Comparison of ENCODE assay signal across 15 mouse cellular contexts in the genomic region with DNA sequence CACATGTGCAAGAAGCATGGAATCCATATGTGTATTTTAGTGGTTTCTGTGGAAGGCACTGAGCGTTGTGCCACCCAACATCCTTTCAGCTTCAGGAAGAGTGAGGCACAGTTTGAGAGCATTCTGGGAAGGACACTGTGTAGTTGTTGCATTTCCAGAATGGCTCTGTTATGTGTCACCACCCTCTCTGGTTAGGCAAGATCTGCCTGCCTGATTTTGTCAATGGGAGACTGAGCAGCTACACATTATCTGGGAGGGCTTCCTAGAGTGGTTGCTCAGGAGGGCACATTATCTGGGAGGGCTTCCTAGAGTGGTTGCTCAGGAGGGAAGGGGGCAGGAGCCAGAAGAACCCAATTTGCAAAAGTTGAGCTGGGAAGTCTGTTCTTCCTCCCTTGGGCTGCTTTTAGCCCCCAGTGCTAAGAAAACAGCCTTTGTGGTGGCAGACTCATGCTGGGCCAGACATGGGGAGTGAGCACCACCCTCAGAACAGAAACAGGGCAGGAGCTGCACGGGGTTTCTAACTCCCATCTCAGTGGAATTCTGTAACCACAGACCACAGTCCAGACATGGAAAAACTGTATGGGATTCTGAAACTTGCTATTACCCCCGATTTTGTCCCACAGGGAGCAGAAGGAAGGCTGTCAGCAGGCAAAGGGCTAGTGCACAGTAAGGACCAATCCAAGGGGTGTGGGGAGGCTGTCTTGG.
"Had no signal": no experiment of that assay in that cellular context is flagged by ENCODE, and none has a peak within 500 bp of the region (broad histone marks: within the 10 kb centered on the region; RNA-seq: fewer than 3 reads in every experiment).

No protein-coding gene starts in this region.

- H3K9ac ChIP-seq: limb, embryonic 12.5 days; liver, embryonic 13.5 days; liver, postnatal 0 days; lung, embryonic 15.5 days; midbrain, embryonic 15.5 days; neural tube, embryonic 13.5 days; stomach, embryonic 15.5 days had no signal

- H3K27me3 ChIP-seq: limb, embryonic 12.5 days; liver, embryonic 13.5 days; lung, embryonic 15.5 days; midbrain, embryonic 15.5 days; neural tube, embryonic 13.5 days; stomach, embryonic 15.5 days had no signal

- H3K9me3 ChIP-seq: limb, embryonic 12.5 days; liver, embryonic 13.5 days; lung, embryonic 15.5 days; midbrain, embryonic 15.5 days; neural tube, embryonic 13.5 days; stomach, embryonic 15.5 days had no signal

- ATAC-seq: liver, postnatal 0 days; midbrain, embryonic 15.5 days had no signal

- H3K4me2 ChIP-seq: limb, embryonic 12.5 days; liver, embryonic 13.5 days; lung, embryonic 15.5 days; midbrain, embryonic 11.5 days; midbrain, embryonic 15.5 days; neural tube, embryonic 13.5 days; stomach, embryonic 15.5 days had no signal

- H3K4me1 ChIP-seq: limb, embryonic 12.5 days; liver, embryonic 13.5 days; lung, embryonic 15.5 days; midbrain, embryonic 15.5 days; neural tube, embryonic 13.5 days; stomach, embryonic 15.5 days had no signal

- DNase-seq: kidney, postnatal 25 days; liver; liver, embryonic 13.5 days; liver, postnatal 0 days; lung, postnatal 14 days; retina, postnatal 1 day; thymus, postnatal 14 days had no signal

- H3K27ac ChIP-seq: limb, embryonic 12.5 days; liver, embryonic 13.5 days; lung, embryonic 15.5 days; macrophage; midbrain, embryonic 15.5 days; neural tube, embryonic 13.5 days; stomach, embryonic 15.5 days had no signal

- H3K4me3 ChIP-seq: limb, embryonic 12.5 days; liver, embryonic 13.5 days; lung, embryonic 15.5 days; megakaryocyte, embryonic 14.5 days; midbrain, embryonic 15.5 days; neural tube, embryonic 13.5 days; stomach, embryonic 15.5 days had no signal

- H3K36me3 ChIP-seq: limb, embryonic 12.5 days; liver, embryonic 13.5 days; lung, embryonic 15.5 days; midbrain, embryonic 15.5 days; neural tube, embryonic 13.5 days; stomach, embryonic 15.5 days had no signal
